Mouse (Mus musculus): ENCODE results near the gene Nemp1. TPM values are rescaled to one million over a fixed set of nuclear protein-coding genes. Genes with fewer than 3 reads are reported as not detected.

The Nemp1 gene
- polyA plus RNA-seq, 1 experiment from 2014 or later, result 8.9 TPM

DNA sequence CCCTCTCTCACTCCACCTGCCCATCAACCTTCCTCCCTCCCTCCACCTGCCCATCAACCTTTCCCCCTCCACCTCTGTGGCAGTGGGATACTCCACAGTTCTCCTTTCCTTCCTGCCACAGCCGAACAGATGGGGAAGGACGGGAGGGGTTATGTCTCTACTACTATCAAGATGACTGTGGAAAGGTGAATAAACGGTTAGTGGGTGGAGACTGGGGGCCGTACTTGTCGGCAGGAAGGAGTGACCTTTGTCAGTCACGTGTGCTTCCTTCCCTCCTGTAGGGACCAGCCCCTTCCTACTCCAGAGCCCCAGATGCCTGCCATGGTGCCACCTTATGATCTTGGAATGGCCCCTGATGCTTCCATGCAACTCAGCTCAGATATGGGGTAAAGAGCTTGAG lies 8.6 kb upstream of the Nemp1 start:
- peak; percentile 45 for ATAC-seq (replicated peaks; ENCODE audit: low FRiP score, low TSS enrichment, low read depth)

DNA sequence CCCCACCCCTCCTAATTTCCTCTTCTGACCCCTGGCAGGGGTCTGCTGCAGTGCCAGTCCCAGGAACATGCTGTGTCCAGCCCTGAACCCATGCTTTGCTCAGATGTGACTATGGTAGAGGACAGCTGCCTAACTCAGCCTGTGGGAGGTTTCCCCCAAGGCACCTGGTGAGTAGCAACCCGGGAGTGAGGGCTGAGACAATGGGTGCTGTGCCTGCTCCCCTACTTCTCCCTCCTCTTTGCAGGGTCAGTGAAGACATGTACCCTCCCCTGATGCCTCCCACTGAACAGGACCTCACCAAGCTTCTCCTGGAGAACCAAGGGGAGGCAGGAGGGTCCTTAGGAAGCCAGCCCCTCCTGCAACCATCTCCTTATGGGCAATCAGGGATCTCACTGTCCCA lies 7.2 kb upstream of the Nemp1 start:
- Histone ChIP-seq H3K9ac (ENCODE audit: low read length) (no peak overlapping the region), H3K4me3 (ENCODE audit: low read depth, low read length) (no peak overlapping the region), H3K9me3 (ENCODE audit: control insufficient read depth, low read length) (no peaks in the 10 kb centered on the region), H3K27ac (ENCODE audit: low read depth) (no peak overlapping the region), H3K36me3 (ENCODE audit: control insufficient read depth, insufficient read depth, low read length) (peaks cover 52% of the 10 kb centered on the region), H3K27me3 (replicated peaks; ENCODE audit: control insufficient read depth, insufficient read depth, low read length) (no peaks in the 10 kb centered on the region), H3K4me1 (replicated peaks; ENCODE audit: control insufficient read depth, insufficient read depth, low read length) (peaks cover 36% of the 10 kb centered on the region), H3K4me2 (ENCODE audit: low read length) (no peak overlapping the region)
- no peak for ATAC-seq (replicated peaks; ENCODE audit: low FRiP score, low TSS enrichment, low read depth)
- DNase-seq (ENCODE audit: low spot score), result no peak
- 54% methylated on average over 1 of the region's 1 CpGs for WGBS

More for the DNA sequence above, 8.6 kb upstream of the Nemp1 start:
- peaks cover 53% of the 10 kb centered on the region for H3K36me3 ChIP-seq (ENCODE audit: control insufficient read depth, insufficient read depth, low read length)
- H3K27me3 ChIP-seq (replicated peaks; ENCODE audit: control insufficient read depth, insufficient read depth, low read length), result no peaks in the 10 kb centered on the region
- no peak overlapping the region for H3K27ac ChIP-seq (ENCODE audit: low read depth)
- 0 out of 2 replicates have a peak overlapping the region, but pooled peaks have one; percentile 11 for H3K4me3 ChIP-seq (ENCODE audit: low read depth, low read length)
- DNase-seq (ENCODE audit: low spot score), result no peak
- no peaks in the 10 kb centered on the region for H3K9me3 ChIP-seq (ENCODE audit: control insufficient read depth, low read length)
- WGBS, result 17% methylated on average over 6 of the region's 6 CpGs
- H3K4me2 ChIP-seq (ENCODE audit: low read length), result peak overlapping the region; percentile 30
- H3K4me1 ChIP-seq (replicated peaks; ENCODE audit: control insufficient read depth, insufficient read depth, low read length), result peaks cover 22% of the 10 kb centered on the region
- no peak overlapping the region for H3K9ac ChIP-seq (ENCODE audit: low read length)

DNA sequence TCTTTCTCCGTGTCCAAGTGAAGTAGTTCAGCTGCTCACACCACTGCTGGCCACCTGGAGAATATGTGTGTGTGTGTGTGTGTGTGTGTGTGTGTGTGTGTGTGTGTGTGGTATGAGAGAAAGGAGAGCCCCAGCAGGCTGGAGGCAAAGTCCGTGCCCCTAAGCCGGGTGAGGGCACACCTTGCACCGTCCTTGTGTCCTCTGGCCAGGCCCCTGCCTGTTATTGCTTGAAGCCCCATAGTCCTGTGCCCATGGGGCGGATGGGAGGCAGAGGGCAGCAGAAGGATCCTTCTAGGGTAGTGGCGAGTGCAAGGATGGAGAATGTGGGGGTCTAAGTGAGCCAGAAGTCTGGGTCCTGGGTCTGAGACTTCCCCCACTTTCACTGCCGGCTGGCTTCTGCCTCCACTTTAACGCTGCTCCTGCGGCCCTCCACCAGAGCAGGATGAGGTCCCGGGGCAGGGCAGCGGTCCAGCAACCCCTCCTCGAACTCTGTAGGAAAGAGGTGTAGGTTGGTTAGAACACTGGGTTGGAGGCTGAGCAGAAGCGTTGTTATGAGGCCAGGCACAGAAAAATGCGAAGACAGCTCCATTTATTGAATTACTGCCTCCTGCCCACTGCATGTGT lies 5.3 kb upstream of the Nemp1 start:
- no peak for ATAC-seq (replicated peaks; ENCODE audit: low FRiP score, low TSS enrichment, low read depth)
- Histone ChIP-seq H3K4me1 (replicated peaks; ENCODE audit: control insufficient read depth, insufficient read depth, low read length) (peaks cover 51% of the 10 kb centered on the region), H3K9me3 (ENCODE audit: control insufficient read depth, low read length) (no peaks in the 10 kb centered on the region), H3K4me3 (ENCODE audit: low read depth, low read length) (peak overlapping the region; percentile 24), H3K36me3 (ENCODE audit: control insufficient read depth, insufficient read depth, low read length) (peaks cover 40% of the 10 kb centered on the region), H3K9ac (ENCODE audit: low read length) (no peak overlapping the region; the same call in 1 of the 2 replicates), H3K4me2 (ENCODE audit: low read length) (peak overlapping the region; percentile 44), H3K27me3 (replicated peaks; ENCODE audit: control insufficient read depth, insufficient read depth, low read length) (peaks cover 4% of the 10 kb centered on the region; the same call in 1 of the 2 replicates), H3K27ac (ENCODE audit: low read depth) (peak overlapping the region; percentile 69)
- WGBS, result 17% methylated on average over 14 of the region's 14 CpGs
- no peak for DNase-seq (ENCODE audit: low spot score)

DNA sequence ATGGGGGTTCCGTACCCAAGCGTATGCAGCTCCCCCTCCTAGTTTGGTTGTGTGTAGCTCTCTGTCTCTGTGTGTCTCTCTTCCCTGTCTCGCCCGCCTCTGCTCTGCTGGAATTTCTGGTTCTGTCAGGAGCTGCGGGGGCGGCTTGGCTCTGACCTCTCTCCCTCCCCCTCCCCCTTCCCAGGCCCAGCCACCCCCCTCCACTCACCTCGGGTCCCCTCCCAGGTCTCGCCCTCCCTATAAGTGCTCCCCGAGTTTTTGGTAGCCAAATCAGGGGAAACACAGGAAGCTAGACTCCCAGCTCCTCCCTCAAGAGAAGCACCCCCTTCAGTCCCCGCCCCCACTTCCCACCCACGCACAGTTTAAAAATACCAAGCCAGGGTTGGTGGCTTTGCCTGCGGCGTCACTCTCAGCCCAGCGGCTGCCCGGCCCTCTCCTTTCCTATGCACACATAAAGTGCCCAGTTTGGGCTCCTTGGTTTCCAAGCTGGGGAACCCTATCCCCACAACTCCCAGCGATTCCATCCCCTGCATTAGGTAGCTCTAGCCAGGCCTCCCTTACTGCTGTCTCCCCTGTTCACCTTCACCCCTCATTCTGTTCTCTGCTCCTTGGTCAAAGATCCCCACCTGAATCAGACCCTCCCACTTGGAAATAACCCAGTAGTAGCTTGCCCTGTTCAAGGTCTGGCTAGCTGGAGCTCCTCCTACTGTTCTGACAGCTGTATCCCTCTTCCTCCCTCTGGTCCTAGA lies 4.6 kb upstream of the Nemp1 start:
- H3K4me2 ChIP-seq (ENCODE audit: low read length), result peak overlapping the region; percentile 44
- peaks cover 4% of the 10 kb centered on the region; the same call in 1 of the 2 replicates for H3K27me3 ChIP-seq (replicated peaks; ENCODE audit: control insufficient read depth, insufficient read depth, low read length)
- H3K4me1 ChIP-seq (replicated peaks; ENCODE audit: control insufficient read depth, insufficient read depth, low read length), result peaks cover 52% of the 10 kb centered on the region
- H3K9ac ChIP-seq (ENCODE audit: low read length), result no peak overlapping the region; the same call in 1 of the 2 replicates
- peak overlapping the region; percentile 24 for H3K4me3 ChIP-seq (ENCODE audit: low read depth, low read length)
- ATAC-seq (replicated peaks; ENCODE audit: low FRiP score, low TSS enrichment, low read depth) (peak; percentile 16), DNase-seq (ENCODE audit: low spot score) (peak; percentile 76)
- H3K27ac ChIP-seq (ENCODE audit: low read depth), result peak overlapping the region; percentile 69
- peaks cover 36% of the 10 kb centered on the region for H3K36me3 ChIP-seq (ENCODE audit: control insufficient read depth, insufficient read depth, low read length)
- WGBS, result 3% methylated on average over 16 of the region's 16 CpGs
- no peaks in the 10 kb centered on the region for H3K9me3 ChIP-seq (ENCODE audit: control insufficient read depth, low read length)

DNA sequence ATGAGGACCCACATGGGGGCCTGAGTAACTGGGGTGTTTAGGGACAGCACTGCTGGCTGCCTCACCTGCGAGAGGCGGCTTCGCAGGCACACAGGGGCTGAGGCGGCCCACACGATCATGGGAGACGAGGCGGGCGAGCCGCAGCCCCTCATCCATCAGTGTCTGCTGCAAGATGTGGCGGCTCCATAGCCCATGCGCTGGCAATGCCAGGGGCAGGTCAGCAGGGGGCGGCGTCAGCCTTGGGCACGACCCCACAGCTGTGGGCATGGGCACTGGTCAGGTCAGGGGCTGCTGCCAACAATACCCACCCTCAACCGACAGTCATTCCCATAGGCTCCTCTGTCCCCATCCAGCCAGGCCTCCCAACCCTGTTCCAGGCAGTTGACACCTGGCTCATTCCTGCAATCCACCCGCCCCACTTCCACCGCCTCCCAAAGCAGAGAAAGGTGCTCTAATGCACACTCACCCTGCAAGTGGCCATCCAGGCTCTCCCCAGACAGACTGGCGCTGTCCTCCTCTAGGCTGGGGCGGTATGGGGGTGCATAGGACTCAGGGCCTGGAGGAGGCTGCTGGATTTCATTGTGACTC lies 3.9 kb upstream of the Nemp1 start:
- Histone ChIP-seq H3K9me3 (ENCODE audit: control insufficient read depth, low read length) (no peaks in the 10 kb centered on the region), H3K27ac (ENCODE audit: low read depth) (peak overlapping the region; percentile 69), H3K27me3 (replicated peaks; ENCODE audit: control insufficient read depth, insufficient read depth, low read length) (peaks cover 4% of the 10 kb centered on the region; the same call in 1 of the 2 replicates), H3K9ac (ENCODE audit: low read length) (no peak overlapping the region), H3K36me3 (ENCODE audit: control insufficient read depth, insufficient read depth, low read length) (peaks cover 32% of the 10 kb centered on the region; the same call in 1 of the 2 replicates), H3K4me1 (replicated peaks; ENCODE audit: control insufficient read depth, insufficient read depth, low read length) (peaks cover 59% of the 10 kb centered on the region), H3K4me2 (ENCODE audit: low read length) (peak overlapping the region; percentile 44), H3K4me3 (ENCODE audit: low read depth, low read length) (no peak overlapping the region)
- no peak for DNase-seq (ENCODE audit: low spot score)
- ATAC-seq (replicated peaks; ENCODE audit: low FRiP score, low TSS enrichment, low read depth), result no peak
- WGBS, result 26% methylated on average over 19 of the region's 19 CpGs

DNA sequence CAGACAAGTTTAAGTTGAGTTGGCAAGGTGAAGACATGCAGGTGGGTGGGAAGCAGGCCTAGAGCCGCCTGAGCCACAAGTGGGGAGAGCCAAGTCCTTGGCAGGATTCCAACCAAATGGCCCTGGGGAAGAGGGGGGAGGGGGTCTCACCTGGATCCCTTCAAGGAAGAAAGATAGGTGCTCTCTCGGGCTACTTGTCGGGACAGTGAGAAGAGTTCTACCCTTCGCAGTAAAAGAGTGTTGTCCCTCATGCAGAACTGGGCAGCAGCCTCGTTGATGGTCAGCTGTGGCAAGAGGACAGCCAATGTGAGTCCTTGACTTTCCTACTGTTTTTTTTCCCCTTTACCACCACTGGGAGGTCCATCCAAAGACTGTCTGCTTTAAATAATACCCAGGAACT lies 3.1 kb upstream of the Nemp1 start:
- no peak overlapping the region for H3K4me3 ChIP-seq (ENCODE audit: low read depth, low read length)

DNA sequence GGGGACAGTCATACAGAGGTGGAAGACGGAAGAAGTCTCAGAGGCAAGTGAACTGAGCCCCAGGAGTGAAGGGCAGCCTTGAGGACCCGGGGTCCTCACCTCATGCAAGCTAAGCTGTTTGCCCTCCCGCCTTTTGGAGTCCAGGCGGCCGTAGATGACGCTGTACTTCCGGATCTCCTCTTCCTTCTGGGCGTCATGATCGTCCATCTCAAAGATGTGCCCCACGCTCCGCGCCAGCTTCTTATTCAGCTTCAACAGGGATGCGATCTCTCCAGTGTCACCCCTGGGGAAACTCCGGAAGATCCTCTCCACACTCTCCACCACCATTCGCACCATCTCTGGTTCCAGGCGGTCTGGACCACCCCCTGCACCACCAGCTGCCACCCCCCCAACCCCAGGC lies 2.5 kb upstream of the Nemp1 start:
- H3K4me3 ChIP-seq (ENCODE audit: low read depth, low read length), result no peak overlapping the region
- DNase-seq (ENCODE audit: low spot score), result no peak
- no peak for ATAC-seq (replicated peaks; ENCODE audit: low FRiP score, low TSS enrichment, low read depth)
- H3K4me1 ChIP-seq (replicated peaks; ENCODE audit: control insufficient read depth, insufficient read depth, low read length), result peaks cover 71% of the 10 kb centered on the region
- H3K9ac ChIP-seq (ENCODE audit: low read length), result no peak overlapping the region
- peaks cover 27% of the 10 kb centered on the region; the same call in 1 of the 2 replicates for H3K36me3 ChIP-seq (ENCODE audit: control insufficient read depth, insufficient read depth, low read length)
- 42% methylated on average over 16 of the region's 16 CpGs for WGBS
- no peaks in the 10 kb centered on the region for H3K9me3 ChIP-seq (ENCODE audit: control insufficient read depth, low read length)
- no peak overlapping the region for H3K27ac ChIP-seq (ENCODE audit: low read depth)
- H3K27me3 ChIP-seq (replicated peaks; ENCODE audit: control insufficient read depth, insufficient read depth, low read length), result peaks cover 4% of the 10 kb centered on the region; the same call in 1 of the 2 replicates
- peak overlapping the region; percentile 85 for H3K4me2 ChIP-seq (ENCODE audit: low read length)

More for the DNA sequence above, 3.1 kb upstream of the Nemp1 start:
- 26% methylated on average over 5 of the region's 5 CpGs for WGBS
- Histone ChIP-seq H3K4me2 (ENCODE audit: low read length) (peak overlapping the region; percentile 85), H3K9ac (ENCODE audit: low read length) (no peak overlapping the region), H3K27me3 (replicated peaks; ENCODE audit: control insufficient read depth, insufficient read depth, low read length) (peaks cover 4% of the 10 kb centered on the region; the same call in 1 of the 2 replicates), H3K27ac (ENCODE audit: low read depth) (no peak overlapping the region), H3K36me3 (ENCODE audit: control insufficient read depth, insufficient read depth, low read length) (peaks cover 29% of the 10 kb centered on the region; the same call in 1 of the 2 replicates), H3K4me1 (replicated peaks; ENCODE audit: control insufficient read depth, insufficient read depth, low read length) (peaks cover 67% of the 10 kb centered on the region), H3K9me3 (ENCODE audit: control insufficient read depth, low read length) (no peaks in the 10 kb centered on the region)
- ATAC-seq (replicated peaks; ENCODE audit: low FRiP score, low TSS enrichment, low read depth) (no peak), DNase-seq (ENCODE audit: low spot score) (no peak)

DNA sequence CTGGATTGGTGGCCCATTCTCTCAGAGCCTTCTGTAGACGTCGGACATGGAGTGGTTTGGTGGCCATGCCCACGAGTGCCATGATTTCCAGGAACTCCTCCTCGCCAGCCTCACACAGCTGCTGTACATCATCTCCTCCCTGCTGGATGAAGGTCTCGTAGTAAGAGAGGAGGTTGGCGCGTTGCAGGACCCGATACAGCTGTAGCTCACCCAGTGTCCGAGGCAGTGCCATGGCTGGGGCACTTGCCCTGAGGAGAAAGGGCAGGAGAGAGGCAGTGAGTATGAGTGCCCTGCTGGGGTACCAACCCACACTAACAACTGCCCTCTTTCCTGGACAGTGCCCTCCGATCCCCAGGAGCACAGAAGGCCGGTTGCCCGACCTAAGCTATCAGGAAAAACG lies 1.8 kb upstream of the Nemp1 start:
- Histone ChIP-seq H3K4me3 (ENCODE audit: low read depth, low read length) (peak overlapping the region; percentile 66), H3K27ac (ENCODE audit: low read depth) (no peak overlapping the region), H3K36me3 (ENCODE audit: control insufficient read depth, insufficient read depth, low read length) (peaks cover 24% of the 10 kb centered on the region; the same call in 1 of the 2 replicates), H3K4me2 (ENCODE audit: low read length) (peak overlapping the region; percentile 85), H3K9ac (ENCODE audit: low read length) (peak overlapping the region; percentile 54; the same call in 1 of the 2 replicates), H3K27me3 (replicated peaks; ENCODE audit: control insufficient read depth, insufficient read depth, low read length) (peaks cover 4% of the 10 kb centered on the region; the same call in 1 of the 2 replicates), H3K9me3 (ENCODE audit: control insufficient read depth, low read length) (no peaks in the 10 kb centered on the region), H3K4me1 (replicated peaks; ENCODE audit: control insufficient read depth, insufficient read depth, low read length) (peaks cover 74% of the 10 kb centered on the region)
- DNase-seq (ENCODE audit: low spot score) (no peak), ATAC-seq (replicated peaks; ENCODE audit: low FRiP score, low TSS enrichment, low read depth) (no peak)
- 32% methylated on average over 13 of the region's 13 CpGs for WGBS
